Mouse (Mus musculus) lung, adult 2 months (tissue): ENCODE data around the gene Ctxn1.

Source experiments
- CTCF ChIP-seq: fragments of 200-500 bp; IDR thresholded peaks from 2 replicates; pipeline ENCODE4 v1.5.1; 2011; ENCODE audit warnings: mild to moderate bottlenecking, low read length, control low read depth; ENCODE audit not compliant: insufficient read depth
- POLR2A ChIP-seq: fragments of 200-500 bp; IDR thresholded peaks from 2 replicates; pipeline ENCODE4 v1.6.1; 2011; ENCODE audit warnings: low read depth, mild to moderate bottlenecking, control low read depth, low read length, borderline replicate concordance; ENCODE audit errors: extremely low read depth

DNA sequence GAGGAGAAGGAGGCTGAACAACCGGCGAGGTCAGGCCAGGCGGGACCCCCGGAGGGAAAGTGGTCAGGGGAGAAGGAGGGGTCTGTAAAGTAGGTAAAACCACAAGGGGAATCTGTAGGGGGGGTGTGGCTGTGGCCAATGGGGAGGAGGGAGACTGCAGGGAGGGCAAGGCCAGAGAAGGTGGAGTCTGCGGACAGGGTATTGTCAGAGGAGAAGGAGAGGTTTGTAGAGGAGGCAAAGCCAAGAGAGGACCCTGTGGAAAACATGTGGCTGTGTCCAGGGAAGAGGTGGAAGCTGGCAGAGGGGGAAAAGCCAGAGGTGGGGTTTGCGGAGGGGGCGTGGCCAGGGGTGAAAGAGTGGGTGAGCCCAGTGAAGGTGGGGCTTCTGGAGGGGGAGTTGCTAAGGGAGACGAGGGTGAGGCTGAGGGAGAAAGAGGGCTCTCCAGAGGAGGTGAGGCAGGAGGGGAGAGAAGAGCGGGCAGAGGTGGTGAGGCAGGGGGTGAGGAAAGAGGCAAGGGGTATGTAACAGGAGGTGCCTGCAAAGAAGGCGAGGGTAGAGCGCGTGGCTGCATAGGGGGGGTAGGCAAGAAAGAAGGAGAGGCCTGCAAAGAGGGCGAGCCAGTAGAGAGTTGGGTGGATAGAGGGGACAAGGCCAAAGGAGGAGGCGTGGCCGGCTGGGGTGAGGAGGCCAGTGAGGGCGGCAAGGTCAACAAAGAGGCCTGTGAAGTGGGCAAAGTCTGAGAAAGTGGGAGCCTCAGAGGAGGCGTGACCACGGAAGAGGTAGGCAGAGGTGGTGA, 45.7 kb downstream of the Ctxn1 start:
- no peak for TF ChIP-seq CTCF
- peak; percentile 52; the same call in 1 of the 2 replicates for TF ChIP-seq POLR2A
